Mouse (Mus musculus) mesoderm, embryonic 11.5 days (tissue): ENCODE data around the gene Hs6st1.

Source experiments
- DNase-seq: peaks from one replicate; pipeline ENCODE4 v3.0.0-alpha.2; 2012; ENCODE audit warnings: low read depth, low spot score

The Hs6st1 gene

GRCm38 (mm10) chr1:36064861-36065760 is 3.1 kb upstream of the Hs6st1 start:
- DNase-seq: peak; percentile 92

- no peak for DNase-seq
These were observed 2.4 kb upstream of the Hs6st1 start for GRCm38 (mm10) chr1:36065761-36066150.

- no peak for DNase-seq
These were observed 1.8 kb upstream of the Hs6st1 start for GRCm38 (mm10) chr1:36066216-36066980.

GRCm38 (mm10) chr1:36067201-36067600 is 999 bp upstream of the Hs6st1 start:
- DNase-seq: no peak

GRCm38 (mm10) chr1:36067611-36068010 is 589 bp upstream of the Hs6st1 start:
- no peak for DNase-seq

- peak; percentile 45 for DNase-seq
These were observed 426 bp downstream of the Hs6st1 start for GRCm38 (mm10) chr1:36068531-36069120.

- no peak for DNase-seq
These were observed 1.1 kb downstream of the Hs6st1 start for GRCm38 (mm10) chr1:36069291-36069771.

- no peak for DNase-seq
These were observed 2.0 kb downstream of the Hs6st1 start for GRCm38 (mm10) chr1:36070190-36070589.

- DNase-seq: no peak
These were observed 2.5 kb downstream of the Hs6st1 start for GRCm38 (mm10) chr1:36070740-36071139.

- DNase-seq: no peak
These were observed 3.0 kb downstream of the Hs6st1 start for GRCm38 (mm10) chr1:36071176-36071575.

GRCm38 (mm10) chr1:36071611-36072010 is 3.4 kb downstream of the Hs6st1 start:
- no peak for DNase-seq

- no peak for DNase-seq
These were observed 4.7 kb downstream of the Hs6st1 start for GRCm38 (mm10) chr1:36072588-36073556.

GRCm38 (mm10) chr1:36073566-36073965 is 5.4 kb downstream of the Hs6st1 start:
- no peak for DNase-seq

- no peak for DNase-seq
These were observed 6.0 kb downstream of the Hs6st1 start for GRCm38 (mm10) chr1:36074197-36074596.

GRCm38 (mm10) chr1:36074968-36075367 is 6.8 kb downstream of the Hs6st1 start:
- no peak for DNase-seq

GRCm38 (mm10) chr1:36075652-36076051 is 7.5 kb downstream of the Hs6st1 start:
- DNase-seq: no peak

GRCm38 (mm10) chr1:36077084-36077483 is 8.9 kb downstream of the Hs6st1 start:
- no peak for DNase-seq

- DNase-seq: no peak
These were observed 10.1 kb downstream of the Hs6st1 start for GRCm38 (mm10) chr1:36078250-36078649.

GRCm38 (mm10) chr1:36079679-36080078 is 11.5 kb downstream of the Hs6st1 start:
- DNase-seq: no peak

GRCm38 (mm10) chr1:36080974-36081373 is 12.8 kb downstream of the Hs6st1 start:
- DNase-seq: no peak

GRCm38 (mm10) chr1:36082184-36082583 is 14.0 kb downstream of the Hs6st1 start:
- DNase-seq: no peak
